Mouse (Mus musculus): ENCODE measurements around the gene Grtp1.

Gene Grtp1

GRCm38 (mm10) chr8:13204371-13205140 lies 4.1 kb upstream of the Grtp1 start:
- no peak for DNase-seq (ENCODE audit: low spot score)

GRCm38 (mm10) chr8:13203472-13203871 lies 3.1 kb upstream of the Grtp1 start:
- DNase-seq (ENCODE audit: low spot score): no peak

DNA sequence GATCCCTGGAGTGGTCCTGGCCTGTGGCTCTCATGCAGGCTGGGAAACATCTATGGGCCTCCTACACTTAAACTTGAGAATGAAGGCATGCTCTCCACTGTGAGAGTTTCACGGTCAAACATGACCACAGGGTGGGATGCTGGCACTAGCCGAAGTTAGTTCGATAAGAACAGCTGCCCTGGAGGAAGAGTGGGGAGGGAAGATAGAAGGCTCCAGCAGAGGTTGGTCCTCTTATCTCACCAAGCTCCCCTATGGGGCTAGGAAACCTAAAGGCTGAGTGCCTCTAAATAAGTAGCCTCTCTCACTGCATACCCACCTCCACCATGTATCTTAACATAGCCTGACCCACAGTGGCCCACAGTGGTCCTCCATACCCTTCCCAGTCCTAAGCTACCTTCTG lies 2.4 kb upstream of the Grtp1 start:
- DNase-seq (ENCODE audit: low spot score): no peak

GRCm38 (mm10) chr8:13202041-13202440 lies 1.6 kb upstream of the Grtp1 start:
- no peak for DNase-seq (ENCODE audit: low spot score)

- no peak for DNase-seq (ENCODE audit: low spot score)
Measured at GRCm38 (mm10) chr8:13201013-13201334, 554 bp upstream of the Grtp1 start.

- DNase-seq (ENCODE audit: low spot score): no peak
Measured at GRCm38 (mm10) chr8:13199385-13200061, 897 bp downstream of the Grtp1 start.

- DNase-seq (ENCODE audit: low spot score): no peak
Measured at GRCm38 (mm10) chr8:13197493-13197892, 2.9 kb downstream of the Grtp1 start.

- DNase-seq (ENCODE audit: low spot score): no peak
Measured at GRCm38 (mm10) chr8:13194818-13195217, 5.6 kb downstream of the Grtp1 start.

- no peak for DNase-seq (ENCODE audit: low spot score)
Measured at GRCm38 (mm10) chr8:13190235-13190634, 10.2 kb downstream of the Grtp1 start.

GRCm38 (mm10) chr8:13188857-13189256 lies 11.6 kb downstream of the Grtp1 start:
- DNase-seq (ENCODE audit: low spot score): no peak

- no peak for DNase-seq (ENCODE audit: low spot score)
Measured at GRCm38 (mm10) chr8:13188052-13188555, 12.3 kb downstream of the Grtp1 start.

- no peak for DNase-seq (ENCODE audit: low spot score)
Measured at GRCm38 (mm10) chr8:13187638-13188037, 12.8 kb downstream of the Grtp1 start.

- no peak for DNase-seq (ENCODE audit: low spot score)
Measured at GRCm38 (mm10) chr8:13187229-13187628, 13.2 kb downstream of the Grtp1 start.

- no peak for DNase-seq (ENCODE audit: low spot score)
Measured at GRCm38 (mm10) chr8:13186819-13187218, 13.6 kb downstream of the Grtp1 start.

- DNase-seq (ENCODE audit: low spot score): no peak
Measured at GRCm38 (mm10) chr8:13181691-13181976, 18.8 kb downstream of the Grtp1 start.

DNA sequence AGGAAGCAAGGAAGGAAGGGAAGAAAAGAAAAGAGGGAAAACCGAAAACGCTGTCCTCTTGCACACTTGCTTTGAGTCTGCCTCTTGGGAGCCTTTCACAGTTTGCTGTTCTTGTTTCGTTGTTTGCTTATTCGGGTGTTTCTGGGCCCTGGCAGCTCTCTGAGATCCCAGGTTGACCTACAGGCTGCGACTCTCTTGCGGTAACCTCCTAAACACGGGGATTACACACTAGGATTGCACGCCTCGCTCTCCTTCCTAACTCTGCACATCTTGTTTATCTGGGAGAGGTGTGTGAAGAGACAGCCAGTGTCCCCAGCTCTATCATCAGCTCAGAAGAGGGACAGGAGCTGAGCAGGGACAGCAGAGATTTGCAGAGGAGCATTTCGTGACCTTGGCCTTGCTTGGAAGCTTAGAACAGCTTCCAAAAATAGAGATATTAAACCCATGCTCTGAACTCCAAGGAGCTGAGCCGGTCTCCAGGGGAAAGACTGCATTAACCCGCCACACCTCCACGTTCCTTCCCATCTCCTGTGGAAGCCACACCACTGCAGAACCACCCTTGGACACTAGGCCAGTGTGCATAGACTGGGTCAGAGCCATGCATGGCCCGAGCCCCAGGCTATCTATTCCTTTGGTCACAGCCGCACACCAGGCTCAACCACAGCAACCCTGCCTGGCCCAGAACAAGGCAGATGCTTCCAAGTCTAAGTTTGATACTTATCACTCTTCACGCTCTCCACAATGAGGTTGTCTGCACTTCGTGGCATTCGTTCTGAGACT lies 19.3 kb downstream of the Grtp1 start:
- DNase-seq (ENCODE audit: low spot score): no peak

DNA sequence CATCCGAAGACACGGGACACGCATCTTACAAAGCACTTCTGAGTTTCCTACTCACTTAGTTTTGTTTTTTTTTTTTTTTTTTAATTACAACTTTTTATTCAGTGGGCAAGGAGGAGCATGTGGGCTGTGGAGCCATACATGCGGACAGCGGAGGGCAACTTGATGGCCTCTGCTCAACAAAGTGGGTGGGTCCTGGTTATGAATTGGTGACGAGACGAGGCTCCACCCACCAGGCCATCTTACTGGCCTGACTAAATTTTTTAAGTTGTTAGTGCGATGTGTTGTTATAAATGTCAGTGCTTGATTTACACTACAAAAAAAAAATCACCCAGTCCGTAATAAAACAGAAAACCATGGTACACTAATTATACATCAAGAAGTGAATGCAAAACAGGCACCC lies 20.0 kb downstream of the Grtp1 start:
- no peak for DNase-seq (ENCODE audit: low spot score)

- no peak for DNase-seq (ENCODE audit: low spot score)
Measured at GRCm38 (mm10) chr8:13179948-13180347, 20.5 kb downstream of the Grtp1 start.

DNA sequence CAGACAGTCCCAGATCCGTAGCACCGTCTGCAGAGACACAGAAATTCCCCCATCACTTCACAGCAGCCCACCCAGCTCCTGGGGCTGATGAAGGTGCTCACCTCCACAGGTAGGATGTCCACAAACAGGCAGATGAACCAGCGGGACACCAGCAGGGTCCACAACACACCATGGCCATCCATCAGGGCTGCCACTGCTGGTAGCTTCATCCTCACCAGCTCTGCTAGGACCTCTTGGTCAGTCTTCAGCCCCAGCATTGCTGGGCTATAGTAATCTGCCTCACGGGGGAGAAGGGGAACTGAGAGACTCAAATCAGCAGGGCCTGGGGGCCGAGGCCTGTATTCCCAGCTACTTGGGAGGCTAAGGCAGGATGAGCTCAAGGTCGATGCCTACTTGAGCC lies 20.9 kb downstream of the Grtp1 start:
- DNase-seq (ENCODE audit: low spot score): no peak

DNA sequence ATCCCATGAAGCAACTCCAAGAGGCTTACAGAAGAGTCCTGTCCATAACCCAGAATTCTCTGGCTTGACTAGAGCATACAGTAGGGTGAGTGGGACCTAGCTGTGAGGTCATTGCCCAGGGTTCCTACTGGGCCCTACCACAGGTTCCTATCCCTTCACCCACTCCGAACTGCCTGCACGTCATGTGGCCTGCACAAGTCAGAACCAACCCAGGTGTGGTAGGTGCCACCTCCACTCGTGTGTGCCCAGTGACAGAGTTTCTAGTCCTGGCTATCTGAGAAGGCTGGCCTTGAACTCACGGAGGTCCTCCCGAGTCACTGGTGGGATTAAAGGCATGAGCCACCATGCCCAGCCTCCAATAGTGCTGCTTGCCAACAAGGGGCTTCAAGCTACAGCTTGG lies 22.3 kb downstream of the Grtp1 start:
- no peak for DNase-seq (ENCODE audit: low spot score)

DNA sequence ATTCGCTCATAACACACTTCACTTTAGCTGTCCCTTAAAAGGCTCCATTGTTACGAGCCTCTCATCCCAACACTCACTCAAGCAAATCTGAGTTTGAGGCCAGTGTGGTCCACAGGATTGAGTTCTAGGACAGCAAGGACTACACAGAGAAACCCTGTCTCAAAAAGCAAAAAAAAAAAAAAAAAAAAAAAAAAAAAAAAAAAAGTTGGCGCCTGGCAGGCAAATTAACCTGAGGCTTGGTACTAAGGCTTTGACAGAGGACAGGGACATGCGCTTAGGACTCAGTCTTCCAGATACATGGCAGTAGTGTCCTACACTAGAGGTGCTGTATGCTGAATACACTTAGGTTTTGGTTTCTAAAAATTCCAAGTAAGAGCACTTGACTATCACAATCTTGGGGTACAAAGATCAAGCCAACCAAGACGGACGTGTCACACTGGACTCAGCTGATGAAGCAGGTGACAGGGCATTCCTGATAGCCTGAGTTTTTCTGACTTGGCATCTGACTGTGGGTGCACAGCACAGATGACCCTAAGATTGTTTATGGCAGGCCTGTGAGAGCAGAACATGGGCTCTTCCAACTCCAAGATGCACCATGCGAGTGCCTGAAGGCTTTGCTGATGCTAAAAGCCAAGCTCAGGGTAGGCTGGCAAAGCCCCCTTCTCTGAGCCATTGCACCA lies 23.1 kb downstream of the Grtp1 start:
- no peak for DNase-seq (ENCODE audit: low spot score)

- no peak for DNase-seq (ENCODE audit: low spot score)
Measured at GRCm38 (mm10) chr8:13175650-13176049, 24.8 kb downstream of the Grtp1 start.

DNA sequence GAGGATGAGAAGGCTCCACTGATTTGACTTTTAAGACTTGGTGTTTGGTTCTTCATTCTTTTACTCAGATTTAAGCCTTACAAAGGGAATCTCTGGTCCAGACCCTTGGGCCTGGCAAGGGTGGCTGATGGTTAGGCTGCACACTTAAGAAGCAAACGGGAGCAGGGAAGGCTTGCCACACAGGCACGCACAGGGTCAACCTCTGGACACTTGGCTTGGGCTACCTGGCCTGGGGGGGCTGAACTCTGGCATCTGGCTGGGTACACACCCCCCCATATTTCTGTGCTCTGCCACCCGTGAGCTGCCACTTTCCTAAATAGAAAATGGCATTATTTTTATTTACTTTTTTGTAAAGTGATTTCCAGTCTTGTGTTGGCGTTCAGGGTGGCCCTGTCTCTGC lies 25.6 kb downstream of the Grtp1 start:
- no peak for DNase-seq (ENCODE audit: low spot score)
